Mouse (Mus musculus): ENCODE results near the gene Slc8a1.

Gene Slc8a1

GRCm38 (mm10) chr17:81513368-81513958 is 224.7 kb downstream of the Slc8a1 start:
- no peak for DNase-seq (ENCODE audit: low spot score in 2 of 2)

- DNase-seq (ENCODE audit: low spot score in 2 of 2), result no peak
Observed at GRCm38 (mm10) chr17:81505162-81505685, 233.0 kb downstream of the Slc8a1 start.

- no peak for DNase-seq (ENCODE audit: low spot score in 2 of 2)
Observed at GRCm38 (mm10) chr17:81504040-81504439, 234.1 kb downstream of the Slc8a1 start.

DNA sequence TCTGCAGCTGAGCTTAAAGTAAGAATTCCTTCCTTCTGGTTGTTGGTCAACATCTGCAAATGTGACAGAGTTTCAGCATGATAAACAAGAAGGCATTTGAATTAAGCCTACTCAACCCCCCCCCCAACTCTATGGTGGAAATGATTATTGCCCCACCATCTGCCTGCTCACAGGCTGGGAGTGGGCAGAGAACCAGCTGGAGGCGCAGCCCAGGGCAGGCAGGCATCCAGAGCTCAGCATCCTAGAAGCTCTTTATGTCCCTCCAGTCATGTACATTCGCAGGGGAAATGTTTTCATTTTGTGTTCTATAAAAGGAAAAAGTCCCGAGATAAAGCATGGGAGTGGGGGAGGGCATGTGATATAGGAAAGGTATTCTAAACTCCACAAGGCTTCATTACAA is 235.4 kb downstream of the Slc8a1 start:
- no peak for DNase-seq (ENCODE audit: low spot score in 2 of 2)

- DNase-seq (ENCODE audit: low spot score in 2 of 2), result no peak
Observed at GRCm38 (mm10) chr17:81500686-81501407, 237.3 kb downstream of the Slc8a1 start.

DNA sequence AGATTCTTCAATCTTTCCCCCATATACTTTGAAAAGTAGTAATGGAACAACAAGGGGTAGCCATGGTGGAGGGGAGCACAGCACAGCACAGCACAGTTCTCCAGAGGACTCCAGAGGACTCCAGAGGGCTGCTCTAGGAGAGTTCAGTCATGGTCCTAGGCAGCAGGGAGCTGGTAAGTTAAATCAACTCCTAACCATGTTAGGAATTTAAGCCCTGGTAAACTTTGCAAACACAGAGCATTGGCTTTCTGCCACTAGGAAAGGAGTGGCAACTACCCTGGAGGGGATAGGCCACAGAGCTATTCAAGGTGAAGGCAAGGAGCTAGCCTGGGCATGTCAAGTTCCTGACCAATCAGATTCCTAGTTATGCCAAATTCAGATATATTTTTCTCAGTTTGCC is 240.3 kb downstream of the Slc8a1 start:
- no peak for DNase-seq (ENCODE audit: low spot score in 2 of 2)

DNA sequence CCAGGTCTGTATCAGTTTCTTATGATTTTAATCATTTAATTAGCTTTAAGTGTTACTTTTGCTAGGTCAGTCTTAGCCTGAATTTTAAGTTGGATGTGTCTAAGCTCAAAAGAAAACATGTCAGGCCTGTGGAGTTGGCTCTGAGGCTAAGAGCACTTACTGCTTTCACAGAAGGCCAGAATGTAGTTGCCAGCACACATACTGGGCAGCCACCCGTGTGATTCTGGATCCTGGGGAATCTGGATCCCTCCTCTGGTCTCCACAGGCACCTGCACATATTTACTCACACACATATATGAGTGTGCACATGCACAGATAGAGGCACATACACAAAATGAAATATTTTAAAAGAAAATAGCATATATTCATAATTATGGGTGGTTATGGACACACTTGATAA is 241.6 kb downstream of the Slc8a1 start:
- no peak for DNase-seq (ENCODE audit: low spot score in 2 of 2)

- DNase-seq (ENCODE audit: low spot score in 2 of 2), result no peak
Observed at GRCm38 (mm10) chr17:81492216-81492865, 245.8 kb downstream of the Slc8a1 start.

DNA sequence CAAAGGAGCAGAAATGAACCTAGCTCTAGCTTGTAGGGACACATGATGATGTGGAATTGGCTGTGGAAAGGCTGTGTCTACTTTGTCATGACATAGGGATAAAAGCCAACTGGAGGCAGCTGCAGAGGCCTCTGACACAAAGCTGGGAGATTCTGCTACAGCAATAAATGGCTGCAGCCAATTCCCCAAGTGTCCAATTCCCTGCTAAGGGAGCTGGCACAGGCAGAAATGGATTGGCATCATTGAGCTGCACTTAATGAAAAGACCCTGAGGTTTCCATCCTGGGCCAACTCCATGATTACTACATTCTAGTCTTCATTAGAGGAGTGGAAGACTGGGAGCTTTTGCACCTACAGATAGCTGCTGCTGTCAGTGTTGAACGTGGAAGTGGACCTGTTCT is 251.8 kb downstream of the Slc8a1 start:
- no peak for DNase-seq (ENCODE audit: low spot score in 2 of 2)

DNA sequence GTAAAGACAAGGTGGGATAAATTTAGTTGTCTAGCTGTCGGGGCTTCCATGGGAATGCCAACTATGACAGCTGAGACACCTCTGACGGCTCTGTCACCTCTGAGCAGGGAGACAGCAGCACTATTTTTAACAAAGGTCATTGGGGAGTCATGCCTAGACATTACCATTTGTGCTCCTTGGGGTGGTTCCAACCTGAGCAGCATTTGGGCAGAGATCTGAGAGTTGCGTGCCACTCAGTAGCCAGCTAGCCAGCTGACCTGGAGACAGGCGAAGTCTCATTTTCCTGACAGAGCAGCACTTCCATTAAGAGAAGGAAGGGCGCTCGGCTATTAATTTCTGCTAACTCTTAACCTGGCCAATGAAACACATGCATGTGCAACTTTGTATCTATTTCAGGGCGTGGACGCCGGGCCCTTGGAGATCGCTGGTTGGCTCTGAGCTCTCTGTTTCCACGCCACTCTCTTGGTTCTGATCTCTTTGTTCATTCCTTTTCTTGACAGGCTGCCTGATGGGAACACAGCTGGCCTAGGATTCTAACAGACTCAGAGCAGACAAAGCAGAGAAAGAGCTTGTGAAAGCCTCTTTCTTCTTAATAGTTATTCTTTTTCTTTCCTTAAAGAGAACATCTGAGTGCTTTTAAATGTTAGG is 256.2 kb downstream of the Slc8a1 start:
- DNase-seq (ENCODE audit: low spot score in 2 of 2), result no peak

DNA sequence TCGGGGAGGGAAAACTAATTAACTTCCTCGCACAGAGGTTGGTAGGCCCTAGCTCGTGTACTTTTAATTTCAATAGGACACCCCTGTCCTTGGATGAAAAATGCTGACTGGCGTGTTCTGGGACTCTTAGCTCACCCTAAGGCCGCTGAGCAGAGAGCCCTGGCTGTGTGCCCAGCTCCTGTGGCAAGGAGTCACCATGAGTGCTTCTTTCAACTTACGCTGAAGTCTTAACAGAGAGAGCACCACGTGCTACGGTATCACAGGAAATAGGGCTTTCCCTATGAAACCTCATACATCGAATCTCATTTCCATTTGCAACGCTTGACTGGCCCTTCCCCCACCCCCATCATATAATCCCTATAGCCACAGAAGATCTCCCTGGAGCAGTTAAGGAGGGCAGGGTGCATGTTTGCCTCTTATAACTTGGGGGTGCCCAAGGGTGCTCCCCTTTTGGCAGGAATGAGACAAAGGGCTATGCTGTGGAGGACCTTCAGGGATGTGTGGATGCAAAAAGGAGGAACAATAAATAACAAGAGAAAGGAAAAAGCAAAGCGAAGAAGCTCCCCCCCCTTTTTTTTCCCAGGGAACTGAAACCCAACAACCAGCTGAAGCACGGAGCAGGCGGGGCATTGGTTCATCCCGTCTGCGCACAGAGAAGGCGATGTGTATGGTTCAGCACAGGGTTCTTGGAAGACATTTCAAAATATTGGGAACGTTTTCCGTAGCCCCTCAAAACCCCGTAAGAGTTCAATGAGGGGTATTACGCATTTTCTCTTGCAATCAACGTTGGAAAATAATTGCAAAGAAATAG is 257.6 kb downstream of the Slc8a1 start:
- peak; percentile 1 for DNase-seq (ENCODE audit: low spot score in 2 of 2)

GRCm38 (mm10) chr17:81479807-81480206 is 258.4 kb downstream of the Slc8a1 start:
- DNase-seq (ENCODE audit: low spot score in 2 of 2), result no peak

GRCm38 (mm10) chr17:81477420-81477819 is 260.8 kb downstream of the Slc8a1 start:
- DNase-seq (ENCODE audit: low spot score in 2 of 2), result no peak

DNA sequence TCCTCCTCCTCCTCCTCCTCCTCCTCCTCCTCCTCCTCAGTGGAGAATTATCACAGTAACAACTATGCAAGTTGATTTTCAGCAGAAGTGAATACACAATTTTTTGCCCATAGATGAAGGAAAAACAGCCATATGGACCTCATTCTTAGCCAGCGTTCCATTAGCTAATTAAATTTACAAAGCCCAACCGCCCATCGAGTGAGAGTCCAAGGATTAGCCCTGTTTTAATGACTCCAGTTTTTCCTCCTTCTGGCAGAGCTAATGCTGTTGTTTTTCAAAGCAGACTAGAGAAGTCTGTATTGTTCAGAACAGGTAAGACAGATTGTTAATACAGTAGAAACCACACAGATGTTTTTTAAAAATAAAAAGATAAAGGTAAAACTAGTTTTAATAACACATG is 264.8 kb downstream of the Slc8a1 start:
- DNase-seq (ENCODE audit: low spot score in 2 of 2), result no peak

DNA sequence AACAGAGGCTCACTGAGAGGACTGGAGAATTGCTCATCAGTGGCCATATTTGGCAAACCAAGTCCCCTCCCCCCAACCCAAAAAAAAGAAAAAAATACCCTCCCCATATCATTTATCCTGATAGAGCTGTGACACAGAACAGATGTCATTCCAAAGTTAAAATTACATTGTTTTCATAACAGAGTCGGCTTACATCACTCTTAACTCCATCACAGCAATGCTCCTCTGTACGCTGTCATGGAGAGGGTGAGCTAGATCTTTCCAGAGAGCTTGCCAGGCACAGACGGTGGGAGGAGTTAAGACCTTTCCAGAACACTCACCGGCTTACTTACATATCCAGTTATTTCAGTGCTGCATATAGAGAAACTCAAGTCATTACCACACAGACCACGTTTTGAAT is 269.2 kb downstream of the Slc8a1 start:
- DNase-seq (ENCODE audit: low spot score in 2 of 2), result no peak

DNA sequence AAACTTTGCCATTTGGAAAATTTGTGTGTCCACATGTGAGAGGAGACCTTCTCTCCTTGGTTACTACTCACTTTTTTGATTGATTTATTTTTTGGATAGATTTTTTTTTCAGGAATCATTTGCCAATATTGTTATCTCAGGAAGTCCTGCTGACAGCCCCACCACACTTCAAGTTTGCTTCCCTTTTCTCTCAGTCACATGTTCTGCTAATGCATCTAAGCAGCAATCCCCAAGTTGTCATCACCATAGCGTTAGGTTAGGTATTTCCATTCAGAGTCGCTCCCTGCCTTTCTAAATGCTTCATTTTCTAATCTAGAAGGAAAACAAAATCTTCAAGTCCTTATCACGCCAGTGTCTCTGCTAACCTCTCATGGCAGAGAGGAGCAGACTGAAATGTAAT is 278.8 kb downstream of the Slc8a1 start:
- DNase-seq (ENCODE audit: low spot score in 2 of 2), result no peak

GRCm38 (mm10) chr17:81455977-81456376 is 282.2 kb downstream of the Slc8a1 start:
- DNase-seq (ENCODE audit: low spot score in 2 of 2), result no peak

GRCm38 (mm10) chr17:81455269-81455668 is 282.9 kb downstream of the Slc8a1 start:
- no peak for DNase-seq (ENCODE audit: low spot score in 2 of 2)

GRCm38 (mm10) chr17:81441463-81441862 is 296.7 kb downstream of the Slc8a1 start, which contains the start of gene Gm11096:
Gene Gm11096, plus strand, starts transcription at chr17:81441763.
- DNase-seq (ENCODE audit: low spot score in 2 of 2), result no peak

DNA sequence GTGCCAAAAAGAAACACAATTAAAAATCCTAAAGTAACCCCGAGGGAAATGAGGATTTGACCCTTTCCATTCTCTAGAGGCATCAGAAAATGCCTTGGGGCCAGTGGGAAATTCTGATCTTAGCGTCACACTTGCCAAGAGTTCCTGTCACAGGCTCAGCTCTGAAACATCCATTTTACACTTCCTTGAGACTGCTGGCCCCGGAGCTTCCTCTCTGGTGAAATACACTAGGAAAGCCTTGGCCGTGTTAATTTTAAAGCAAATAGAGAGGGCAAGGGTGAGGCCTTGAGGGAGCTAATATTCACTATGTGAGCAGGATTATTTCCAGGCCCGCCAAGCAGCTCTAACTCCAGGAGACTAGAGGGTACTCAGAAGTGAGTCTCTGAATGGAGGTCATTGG is 305.0 kb downstream of the Slc8a1 start:
- DNase-seq (ENCODE audit: low spot score in 2 of 2), result no peak

DNA sequence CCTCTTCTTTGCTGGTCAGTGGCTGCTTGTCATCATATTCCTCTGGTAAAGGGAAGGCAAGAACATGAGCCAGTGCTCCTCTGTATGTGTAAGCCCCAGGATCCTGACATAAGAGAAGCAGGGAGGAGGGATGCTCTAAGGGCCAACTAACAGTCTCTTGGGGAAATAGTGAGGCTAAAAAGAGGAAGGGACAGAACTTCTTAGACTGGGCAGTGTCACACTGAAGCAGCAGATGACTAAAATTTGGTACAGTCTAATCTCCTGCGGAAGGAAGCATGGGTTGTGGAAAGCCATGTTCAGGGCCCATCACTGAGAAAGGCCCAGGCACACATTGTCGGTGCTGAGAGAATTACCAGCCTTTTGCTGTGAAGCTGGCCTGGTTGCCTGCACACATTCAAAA is 305.4 kb downstream of the Slc8a1 start:
- no peak for DNase-seq (ENCODE audit: low spot score in 2 of 2)

- no peak for DNase-seq (ENCODE audit: low spot score in 2 of 2)
Observed at GRCm38 (mm10) chr17:81427245-81427644, 310.9 kb downstream of the Slc8a1 start.
